Mouse (Mus musculus) ES-E14 (cell line): ENCODE data around the gene Bmp6.

Source experiments
- CHD2 ChIP-seq: IDR thresholded peaks from 2 replicates; pipeline ENCODE4 v1.6.1; 2014; ENCODE audit warnings: mild to moderate bottlenecking, low read depth, low read length, inconsistent platforms
- HCFC1 ChIP-seq: IDR thresholded peaks from 2 replicates; pipeline ENCODE4 v1.6.1; 2012; ENCODE audit warnings: low read length, inconsistent platforms, borderline replicate concordance; ENCODE audit not compliant: insufficient read depth
- ZC3H11A ChIP-seq: IDR thresholded peaks from 2 replicates; pipeline ENCODE4 v1.6.1; 2012; ENCODE audit warnings: low read depth, mild to moderate bottlenecking, inconsistent platforms, low read length, borderline replicate concordance

- TF ChIP-seq CHD2 (no peak), ZC3H11A (no peak), HCFC1 (no peak)
Measured at GRCm38 (mm10) chr13:38410322-38410865, 65.5 kb downstream of the Bmp6 start.
